Mouse (Mus musculus) ES-E14 (cell line): ENCODE data around the gene Gm49393. TPM values are rescaled to one million over a fixed set of nuclear protein-coding genes. Genes with fewer than 3 reads are reported as not detected.

Experiments
- DNase-seq: peaks from one replicate; pipeline ENCODE4 v3.0.0-alpha.2; 2013; ENCODE audit warnings: low read depth, low spot score
- H3K27ac ChIP-seq: 2 replicates; pipeline ENCODE4 v1.5.1; 2012; ENCODE audit warnings: low read depth, mild to moderate bottlenecking, low read length, moderate library complexity, mixed read lengths; ENCODE audit not compliant: poor library complexity, insufficient read depth, severe bottlenecking
- H3K36me3 ChIP-seq: 2 replicates; pipeline ENCODE4 v1.6.1; 2012; ENCODE audit warnings: mild to moderate bottlenecking, low read length, moderate library complexity, mixed read lengths; ENCODE audit not compliant: control insufficient read depth, poor library complexity, insufficient read depth, severe bottlenecking
- H3K4me1 ChIP-seq, 2 experiments: fragments of 150-350 bp in 1 of 2; sonication (generic) in 1 of 2; 2 replicates each; pipeline ENCODE4 v1.6.1; 2012; ENCODE audit warnings: low read length in 2 of 2, mild to moderate bottlenecking in 1 of 2, mixed read lengths in 1 of 2; ENCODE audit not compliant: control insufficient read depth in 2 of 2, insufficient read depth in 2 of 2, poor library complexity in 1 of 2
- H3K4me3 ChIP-seq, 2 experiments: fragments of 150-350 bp in 1 of 2; sonication (generic) in 1 of 2; 2 replicates each; pipeline ENCODE4 v1.5.1; 2012; ENCODE audit warnings: low read length in 2 of 2, low read depth in 1 of 2, mild to moderate bottlenecking in 1 of 2, mixed read lengths in 1 of 2; ENCODE audit not compliant: insufficient read depth in 1 of 2, poor library complexity in 1 of 2, severe bottlenecking in 1 of 2
- H3K9ac ChIP-seq: 2 replicates; pipeline ENCODE4 v1.6.1; 2012; ENCODE audit warnings: low read depth, mild to moderate bottlenecking, low read length, mixed read lengths; ENCODE audit not compliant: poor library complexity, insufficient read depth, severe bottlenecking
- H3K9me3 ChIP-seq: fragments of 150-350 bp; sonication (generic); 2 replicates; pipeline ENCODE4 v1.6.1; 2012; ENCODE audit warnings: low read depth, mild to moderate bottlenecking, low read length; ENCODE audit not compliant: control insufficient read depth, insufficient read depth
- CHD2 ChIP-seq: IDR thresholded peaks from 2 replicates; pipeline ENCODE4 v1.6.1; 2014; ENCODE audit warnings: mild to moderate bottlenecking, low read depth, low read length, inconsistent platforms
- HCFC1 ChIP-seq: IDR thresholded peaks from 2 replicates; pipeline ENCODE4 v1.6.1; 2012; ENCODE audit warnings: low read length, inconsistent platforms, borderline replicate concordance; ENCODE audit not compliant: insufficient read depth
- MAFK ChIP-seq: IDR thresholded peaks from 2 replicates; pipeline ENCODE4 v1.6.1; 2014; ENCODE audit warnings: mild to moderate bottlenecking, low read depth, low read length, inconsistent platforms; ENCODE audit not compliant: insufficient read depth
- ZC3H11A ChIP-seq: IDR thresholded peaks from 2 replicates; pipeline ENCODE4 v1.6.1; 2012; ENCODE audit warnings: low read depth, mild to moderate bottlenecking, inconsistent platforms, low read length, borderline replicate concordance
- ZNF384 ChIP-seq: IDR thresholded peaks from 2 replicates; pipeline ENCODE4 v1.6.1; 2012; ENCODE audit warnings: low read depth, low read length, inconsistent platforms
- in situ Hi-C, 2 experiments: fragments of 600-800 bp; cut with MboI; formaldehyde crosslinking; loops; one replicate each; pipeline ENCODE4 v1.15.1; 2025; ENCODE audit warnings: low sequenced_read_pairs in 2 of 2, inconsistent platforms in 1 of 2; ENCODE audit not compliant: unreplicated experiment in 2 of 2
- total RNA-seq: library from RNA; depleted of rRNA; stranded (reverse); fragments of 300-350 nt; gene quantifications from 2 replicates; pipeline ENCODE4 v1.2.3, GENCODE M21; 2012

The Gm49393 gene
- total RNA-seq, 1 experiment, result not detected

DNA sequence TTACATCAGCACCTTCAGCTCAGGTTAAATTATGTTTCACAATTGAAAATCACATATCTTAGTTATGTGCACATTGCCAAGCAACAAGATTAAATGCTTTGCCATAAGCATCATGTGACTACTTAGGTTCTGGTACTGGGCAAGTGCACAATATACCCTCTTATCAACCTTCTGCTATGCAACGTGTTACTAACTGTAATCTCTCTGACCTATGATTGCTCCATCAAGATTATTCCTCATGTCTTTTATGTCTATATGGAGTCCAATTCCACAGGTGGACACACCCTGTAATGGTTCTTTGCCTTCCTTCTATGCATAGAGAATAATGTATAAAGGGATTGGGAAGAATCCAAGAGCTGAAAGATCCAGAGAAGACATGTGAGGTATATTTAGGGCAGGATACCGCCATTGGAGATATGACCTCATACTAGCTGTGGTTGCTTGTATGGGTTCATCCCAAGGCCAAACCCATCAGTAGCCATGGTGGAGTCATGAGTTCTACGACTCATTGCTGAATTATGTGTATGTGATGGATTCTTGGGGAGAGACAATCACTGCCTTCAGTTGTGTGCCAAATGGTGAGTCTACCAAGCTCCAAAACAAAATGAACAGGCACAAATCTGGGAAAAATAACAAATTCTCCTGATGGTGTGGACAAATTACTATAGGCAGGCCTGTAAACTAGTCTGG, 114.8 kb downstream of the Gm49393 start:
- H3K4me3 ChIP-seq, result no peak overlapping the region
- H3K9me3 ChIP-seq, result no peaks in the 10 kb centered on the region
- no peaks in the 10 kb centered on the region for H3K36me3 ChIP-seq
- H3K4me1 ChIP-seq, result no peaks in the 10 kb centered on the region
- no peak overlapping the region for H3K9ac ChIP-seq
- in situ Hi-C loops, result no loop called here
- no peak overlapping the region for H3K27ac ChIP-seq
- no peak for TF ChIP-seq ZNF384
- TF ChIP-seq CHD2, result no peak
- no peak for DNase-seq

DNA sequence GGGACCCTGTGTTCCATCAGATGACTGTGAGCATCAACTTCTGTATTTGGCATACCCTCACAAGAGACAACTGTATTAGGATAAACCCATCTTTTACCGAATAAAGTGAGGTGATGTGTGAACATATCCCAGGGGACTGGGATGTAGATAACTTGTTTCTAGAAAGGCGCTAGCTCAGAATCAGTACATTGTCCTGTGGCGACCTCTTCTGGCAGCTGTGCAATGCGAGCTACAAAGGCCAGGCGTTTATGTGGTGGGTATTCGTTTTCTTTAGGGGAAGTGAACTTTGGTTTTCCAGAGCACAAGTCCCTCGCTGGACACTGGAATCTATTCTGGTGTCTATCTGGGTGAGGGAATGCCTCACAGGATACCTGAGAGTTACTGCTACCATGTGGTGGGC, 115.9 kb downstream of the Gm49393 start:
- Histone ChIP-seq H3K27ac (no peak overlapping the region), H3K4me3 (no peak overlapping the region), H3K4me1 (no peaks in the 10 kb centered on the region), H3K36me3 (no peaks in the 10 kb centered on the region), H3K9me3 (no peaks in the 10 kb centered on the region), H3K9ac (no peak overlapping the region)
- TF ChIP-seq HCFC1 (no peak), CHD2 (no peak), MAFK (no peak), ZC3H11A (peak; percentile 75; the same call in 1 of the 2 replicates), ZNF384 (no peak)
- in situ Hi-C loops, result loop anchor here in 1 of 2 experiments (10.0 kb wide), 1 partner anchor 345 kb away; no protein-coding TSS in a partner anchor
- DNase-seq, result peak; percentile 28

DNA sequence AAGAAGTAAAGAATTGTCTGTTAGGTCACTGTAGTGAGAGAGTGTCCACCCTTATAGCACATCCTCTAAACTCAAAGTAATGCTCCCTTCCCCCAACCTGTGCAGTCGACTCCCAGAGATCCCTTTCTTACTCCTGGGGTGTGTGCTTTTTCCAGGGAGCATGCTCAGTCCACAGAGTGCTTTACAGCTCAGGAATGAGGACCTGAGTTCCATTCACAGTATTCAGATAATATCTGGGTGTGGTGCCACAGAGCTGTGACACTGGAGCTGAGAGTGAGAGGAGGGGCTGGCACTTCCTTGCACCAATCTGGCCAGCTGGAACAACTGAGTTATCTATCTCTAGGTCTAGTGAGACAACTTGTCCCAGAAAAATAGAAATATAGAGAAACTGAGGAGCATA, 121.7 kb downstream of the Gm49393 start:
- no peak overlapping the region for H3K27ac ChIP-seq
- no peak for DNase-seq
- in situ Hi-C loops, result loop anchor here in 1 of 2 experiments (5.0 to 10.0 kb wide), 2 partner anchors 56 to 339 kb away; no protein-coding TSS in a partner anchor
- H3K4me1 ChIP-seq, result no peaks in the 10 kb centered on the region
- no peak overlapping the region for H3K4me3 ChIP-seq
- H3K36me3 ChIP-seq, result no peaks in the 10 kb centered on the region
- no peak overlapping the region for H3K9ac ChIP-seq
- TF ChIP-seq CHD2, result no peak
- TF ChIP-seq ZC3H11A, result no peak
- TF ChIP-seq HCFC1, result no peak
- no peak for TF ChIP-seq MAFK
- no peak for TF ChIP-seq ZNF384
- no peaks in the 10 kb centered on the region for H3K9me3 ChIP-seq

DNA sequence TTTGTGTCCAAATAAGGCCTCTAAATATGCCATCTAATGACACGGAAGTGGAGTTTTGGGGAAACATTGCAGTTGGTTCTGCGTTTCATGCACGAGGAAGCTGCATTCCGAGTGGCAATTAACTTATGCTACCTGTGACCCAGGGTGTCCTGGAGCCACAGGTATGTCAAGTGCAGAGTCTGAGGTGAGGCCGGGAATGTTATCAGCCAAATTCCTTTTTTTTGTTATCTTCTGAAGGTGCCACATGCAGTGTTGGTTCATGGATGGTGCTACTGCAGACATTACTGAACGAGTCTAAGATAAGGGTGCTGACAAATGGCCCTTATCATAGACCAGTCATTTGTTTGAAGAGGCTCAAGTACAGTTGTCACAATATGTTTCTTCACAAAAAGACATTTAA, 122.6 kb downstream of the Gm49393 start:
- in situ Hi-C loops, result loop anchor here in 1 of 2 experiments (5.0 to 10.0 kb wide), 2 partner anchors 55 to 338 kb away; no protein-coding TSS in a partner anchor
- no peak for DNase-seq
- Histone ChIP-seq H3K9me3 (no peaks in the 10 kb centered on the region), H3K36me3 (no peaks in the 10 kb centered on the region), H3K4me3 (no peak overlapping the region), H3K9ac (no peak overlapping the region), H3K4me1 (no peaks in the 10 kb centered on the region), H3K27ac (no peak overlapping the region)
- TF ChIP-seq CHD2 (no peak), ZC3H11A (no peak), HCFC1 (no peak), ZNF384 (no peak), MAFK (no peak)

DNA sequence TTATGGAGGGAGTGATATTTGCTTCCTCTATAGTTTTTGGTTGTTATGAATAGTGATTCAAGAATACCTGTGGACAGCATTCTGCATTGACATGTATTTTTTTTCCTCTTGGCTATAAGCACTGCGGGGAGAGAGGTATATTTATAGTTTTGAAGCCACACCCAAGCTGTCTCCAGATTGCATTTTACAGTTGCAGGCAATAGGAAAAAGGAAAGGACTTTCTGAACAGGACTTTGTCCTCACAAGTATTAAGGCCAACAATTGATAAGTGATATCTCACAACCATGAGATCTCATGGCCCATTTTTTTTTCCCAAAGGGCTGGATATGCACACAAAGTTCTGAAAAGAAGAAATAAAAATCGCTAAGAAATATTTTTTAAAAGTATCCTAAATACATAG, 125.7 kb downstream of the Gm49393 start:
- no peaks in the 10 kb centered on the region for H3K9me3 ChIP-seq
- TF ChIP-seq ZNF384, result no peak
- no peak for TF ChIP-seq HCFC1
- TF ChIP-seq MAFK, result no peak
- no peak for TF ChIP-seq CHD2
- no peak for TF ChIP-seq ZC3H11A

More for the DNA sequence above, 125.7 kb downstream of the Gm49393 start:
- Histone ChIP-seq H3K4me1 (no peaks in the 10 kb centered on the region), H3K27ac (no peak overlapping the region), H3K36me3 (no peaks in the 10 kb centered on the region), H3K4me3 (no peak overlapping the region), H3K9ac (no peak overlapping the region)
- in situ Hi-C loops, result loop anchor here in 1 of 2 experiments (5.0 to 10.0 kb wide), 2 partner anchors 52 to 335 kb away; no protein-coding TSS in a partner anchor
- DNase-seq, result no peak
